Mouse (Mus musculus): ENCODE results near the gene Sowahb.

GRCm38 (mm10) chr5:93042031-93042430, 2.8 kb downstream of the Sowahb start:
- TF ChIP-seq EP300 (IDR thresholded peaks at IDR 0.05) (no peak), CTCF (IDR thresholded peaks at IDR 0.05) (no peak)

Data from lung, postnatal 0 days (tissue).